Mouse (Mus musculus) mouse embryonic stem cell (cell line): ENCODE results near the gene Ssbp3.

Experiments
- in situ Hi-C, 2 experiments: fragments of 300-500 bp; cut with MboI; formaldehyde crosslinking; loops; 1 replicate in 1 of 2; 3 replicates in 1 of 2; pipeline ENCODE4 v1.14.3; 2019 to 2020; ENCODE audit warnings: low sequenced_read_pairs in 2 of 2, low pct_unique_long_range_greater_than_20kb in 1 of 2, mixed read lengths in 1 of 2; ENCODE audit not compliant: unreplicated experiment in 1 of 2

Gene Ssbp3

DNA sequence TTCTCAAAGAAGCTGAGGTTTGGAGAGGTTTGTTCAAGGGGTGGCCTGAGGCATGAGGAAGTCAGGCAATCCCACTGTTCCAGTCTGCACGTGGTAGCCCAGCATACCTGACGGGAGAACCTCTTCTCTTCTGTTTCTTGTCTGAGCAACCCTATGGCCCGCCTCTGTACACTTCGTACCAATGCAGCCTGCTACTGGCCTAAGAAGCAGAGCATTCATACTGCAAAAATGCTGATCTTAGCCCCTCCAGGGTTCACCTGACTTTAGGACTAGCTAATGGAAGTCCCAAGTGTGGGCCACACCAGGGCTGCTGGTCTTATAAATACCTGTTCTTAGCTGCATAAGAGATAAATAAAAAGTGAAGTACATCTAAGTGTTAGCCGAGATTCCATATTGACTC, 147.8 kb downstream of the Ssbp3 start:
- in situ Hi-C loops = no loop called here

- in situ Hi-C loops = no loop called here
These were observed 148.3 kb downstream of the Ssbp3 start for GRCm38 (mm10) chr4:107058781-107059180.

DNA sequence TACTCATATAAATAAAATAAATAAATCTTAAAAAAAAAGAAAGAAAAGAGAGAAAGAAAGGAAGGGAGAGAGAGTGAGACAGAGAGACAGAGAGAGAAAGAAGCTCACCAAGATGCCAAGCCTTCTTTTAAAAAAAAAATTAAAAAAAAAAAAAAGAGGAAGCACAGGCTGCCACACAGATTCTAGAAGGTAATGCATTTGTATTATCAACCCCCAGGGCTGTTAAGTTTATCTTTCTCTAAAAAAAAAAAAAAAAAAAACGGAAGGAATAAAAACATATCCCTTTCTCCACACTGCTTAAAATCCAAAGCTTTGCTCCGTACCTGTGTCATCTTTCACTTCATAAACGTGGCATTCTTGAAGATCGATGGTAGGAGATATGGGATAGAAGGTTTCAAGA, 151.1 kb downstream of the Ssbp3 start:
- in situ Hi-C loops = no loop called here

DNA sequence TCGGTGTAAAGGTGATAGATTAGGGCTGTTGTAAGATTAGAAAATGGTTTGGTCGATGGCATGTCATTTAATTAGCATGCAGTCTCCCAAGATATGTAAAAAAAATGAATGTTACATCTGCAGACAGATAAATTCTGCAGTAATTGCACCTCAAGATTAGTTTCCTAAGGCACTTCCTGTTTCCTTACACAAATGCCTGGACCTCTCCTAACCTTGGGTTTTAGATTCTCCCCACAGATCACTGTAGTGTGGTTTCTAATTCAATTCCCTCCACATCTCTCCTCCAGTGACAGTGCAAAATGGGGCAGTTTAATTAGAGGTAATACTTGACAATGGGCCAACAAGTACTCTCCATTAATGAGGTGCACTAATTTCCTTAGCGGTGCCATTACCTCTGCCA, 152.7 kb downstream of the Ssbp3 start:
- in situ Hi-C loops = no loop called here

- in situ Hi-C loops = no loop called here
These were observed 154.0 kb downstream of the Ssbp3 start for GRCm38 (mm10) chr4:107064394-107065098.

DNA sequence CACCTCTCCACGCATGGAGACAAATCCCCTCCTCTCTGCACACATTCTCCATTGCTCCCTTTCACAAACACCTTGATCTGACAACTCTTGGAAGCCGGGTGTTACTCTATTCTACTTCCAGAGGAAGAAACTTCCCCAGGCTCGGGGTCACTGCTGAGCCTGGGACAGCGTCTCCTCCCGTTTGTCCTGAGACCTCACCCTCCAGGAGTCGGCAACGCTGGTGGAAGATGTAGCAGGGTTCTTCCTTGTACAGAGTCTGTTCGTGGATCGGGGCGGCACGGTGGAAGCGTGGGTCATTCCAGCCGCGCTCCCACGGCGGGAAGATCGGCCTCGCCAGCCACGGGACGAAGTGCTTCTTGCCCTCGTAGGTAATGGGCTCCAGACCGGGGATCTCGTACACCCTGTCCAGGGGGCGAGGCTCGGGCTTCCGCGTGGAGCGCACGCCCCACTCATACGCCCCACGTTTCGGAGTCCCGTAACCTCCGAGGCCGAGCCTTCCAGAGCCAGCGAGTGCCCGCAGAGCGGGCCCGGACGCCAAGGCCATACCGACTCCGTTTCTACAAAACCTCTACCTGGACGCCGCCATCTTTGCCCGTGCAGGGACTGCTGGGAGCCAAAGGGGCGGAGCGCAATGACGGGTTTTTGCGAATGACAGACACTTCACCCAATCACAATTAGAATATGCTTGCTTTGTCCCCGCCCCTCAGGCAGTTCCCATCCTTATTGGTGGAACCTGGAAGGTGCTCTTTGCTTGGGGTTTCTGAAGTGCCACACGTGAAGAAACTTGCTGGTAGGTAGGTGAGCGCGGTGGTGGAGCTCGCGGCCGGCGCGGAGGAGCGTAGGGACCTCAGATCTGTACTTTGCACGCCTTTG, 156.0 kb downstream of the Ssbp3 start, which contains the start of the genes Mrpl37 and Cyb5rl:
TSS of gene Mrpl37 (minus strand) at position 617 of the 873 bp plus-strand sequence.
TSS of gene Cyb5rl (plus strand) at position 737 of the 873 bp plus-strand sequence.
- in situ Hi-C loops = no loop called here

DNA sequence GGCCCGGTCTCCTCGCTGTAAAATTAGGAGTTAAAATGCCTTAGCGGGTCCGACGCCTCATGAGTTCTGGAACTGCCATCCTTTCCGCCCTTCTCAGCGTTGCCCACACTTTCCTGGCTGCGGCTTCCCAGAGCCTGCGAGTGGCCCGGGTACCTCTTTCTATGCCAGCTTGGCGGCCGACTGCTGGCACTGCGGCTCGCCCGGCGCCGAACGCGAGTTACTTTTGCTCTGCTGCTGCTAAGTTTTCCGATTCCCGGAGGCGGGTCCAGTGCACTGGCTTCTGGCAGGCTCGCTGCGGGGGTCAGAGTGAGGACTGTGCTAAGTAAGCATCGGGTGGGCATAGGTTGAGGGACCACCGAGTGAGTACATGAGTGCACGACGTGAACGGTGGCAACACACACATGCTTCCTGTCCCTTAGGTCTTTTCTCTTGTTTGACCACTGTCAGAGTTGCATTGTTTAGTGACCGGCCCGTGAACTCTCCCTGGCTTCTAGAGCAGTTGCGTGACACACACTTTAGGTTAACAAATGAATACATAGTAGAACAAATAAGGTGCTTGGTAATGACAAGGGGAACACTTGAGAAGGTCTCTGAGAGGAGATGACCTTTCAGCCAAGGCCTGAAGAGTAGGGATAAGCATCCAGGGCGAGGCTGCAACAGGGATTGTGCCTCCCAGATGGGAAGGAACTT, 156.8 kb downstream of the Ssbp3 start:
- in situ Hi-C loops = no loop called here

DNA sequence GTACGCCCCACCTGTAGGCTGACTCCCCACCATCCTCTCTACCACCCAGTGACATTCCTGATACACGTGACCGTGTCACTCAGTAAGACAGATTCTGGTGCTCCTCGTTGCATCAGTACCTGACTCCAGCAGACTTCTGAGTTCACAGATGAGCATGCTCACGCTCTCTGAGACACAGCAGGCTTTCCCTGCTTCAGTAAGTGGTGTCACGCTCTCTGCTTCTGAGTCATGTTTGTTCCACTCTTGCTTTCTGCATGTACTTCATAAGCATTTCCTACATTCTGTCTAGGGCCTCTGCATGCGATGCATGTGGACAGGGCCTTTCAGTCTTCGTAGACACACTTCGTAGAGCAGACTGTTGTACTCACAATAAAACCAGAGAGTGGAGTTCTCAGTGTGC, 161.8 kb downstream of the Ssbp3 start:
- in situ Hi-C loops = no loop called here

DNA sequence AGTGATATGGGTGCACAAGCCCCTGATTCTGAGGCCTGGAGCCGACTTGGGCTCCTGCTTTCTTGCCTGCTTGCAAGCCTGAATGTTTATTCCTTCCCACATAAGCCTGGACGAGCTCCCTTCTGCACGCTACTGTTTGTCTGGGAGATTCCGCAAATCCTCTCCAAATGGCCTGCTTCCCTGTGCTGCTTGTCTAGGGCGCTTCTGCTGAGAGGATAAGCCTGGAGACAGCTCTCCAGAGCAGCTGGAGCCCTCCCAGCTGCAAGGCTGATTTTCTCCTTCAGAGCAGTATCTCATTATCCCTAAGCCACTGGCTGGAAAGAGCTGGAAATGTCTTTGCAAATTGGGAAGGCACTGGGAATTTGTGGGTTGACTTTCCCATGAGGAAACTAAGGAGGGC, 165.0 kb downstream of the Ssbp3 start:
- in situ Hi-C loops = no loop called here

DNA sequence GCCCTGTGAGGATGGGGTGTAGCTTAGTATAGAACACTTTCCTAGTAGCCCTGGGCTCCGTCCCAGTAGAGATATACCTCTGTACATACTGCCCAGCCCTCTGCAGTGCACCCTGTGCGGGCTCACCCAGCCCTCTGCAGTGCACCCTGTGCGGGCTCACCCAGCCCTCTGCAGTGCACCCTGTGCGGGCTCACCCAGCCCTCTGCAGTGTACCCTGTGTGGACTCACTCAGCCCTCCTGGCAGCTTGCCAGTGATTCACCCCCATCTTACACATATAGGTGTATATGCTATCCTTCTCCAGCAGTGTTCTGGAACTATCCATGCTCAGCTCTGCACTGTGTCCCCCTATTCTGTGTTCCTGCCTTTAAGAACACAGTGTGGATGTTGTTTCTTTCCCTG, 168.4 kb downstream of the Ssbp3 start:
- in situ Hi-C loops = no loop called here

GRCm38 (mm10) chr4:107079716-107080115, 169.2 kb downstream of the Ssbp3 start:
- in situ Hi-C loops = no loop called here

DNA sequence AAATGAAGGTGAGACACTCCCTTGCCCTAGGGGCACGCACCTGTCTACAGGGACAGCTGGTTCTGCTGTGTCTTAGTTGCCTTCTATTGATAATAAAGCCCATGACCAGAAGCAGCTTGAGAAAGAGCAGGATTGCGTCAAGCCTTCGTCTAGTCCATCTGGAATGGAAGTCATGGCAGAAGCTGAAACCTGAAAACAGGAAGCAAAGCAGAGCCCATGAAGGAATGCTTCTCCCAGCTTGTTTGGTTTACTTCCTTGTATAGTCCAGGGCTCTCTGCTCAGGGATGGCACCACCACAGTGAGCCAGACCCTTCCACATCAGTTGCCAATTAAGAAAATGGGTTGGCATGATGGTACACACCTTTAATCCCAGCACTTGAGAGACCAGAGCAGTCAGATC, 171.7 kb downstream of the Ssbp3 start:
- in situ Hi-C loops = no loop called here

- in situ Hi-C loops = no loop called here
These were observed 172.6 kb downstream of the Ssbp3 start for GRCm38 (mm10) chr4:107083126-107083525.

DNA sequence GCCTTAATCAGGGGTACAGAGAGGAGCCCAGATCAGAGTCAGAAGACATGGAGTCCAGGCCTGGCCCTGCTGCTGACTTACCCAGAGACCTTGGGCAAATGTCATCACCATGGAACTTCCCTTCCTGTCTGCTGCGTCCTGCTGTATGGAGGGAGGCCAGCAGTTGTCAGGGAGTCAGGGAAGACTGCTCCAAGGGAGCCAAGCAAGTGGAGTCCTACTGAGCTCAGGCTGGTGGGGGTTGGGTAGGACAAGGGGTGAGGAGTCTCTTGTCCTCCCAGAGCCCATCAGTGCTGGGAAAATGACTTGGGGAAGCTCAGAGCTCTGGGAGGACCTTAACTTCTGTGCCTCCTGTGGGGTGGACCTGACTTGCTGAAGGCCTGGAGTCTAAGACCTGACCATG, 173.8 kb downstream of the Ssbp3 start:
- in situ Hi-C loops = no loop called here

DNA sequence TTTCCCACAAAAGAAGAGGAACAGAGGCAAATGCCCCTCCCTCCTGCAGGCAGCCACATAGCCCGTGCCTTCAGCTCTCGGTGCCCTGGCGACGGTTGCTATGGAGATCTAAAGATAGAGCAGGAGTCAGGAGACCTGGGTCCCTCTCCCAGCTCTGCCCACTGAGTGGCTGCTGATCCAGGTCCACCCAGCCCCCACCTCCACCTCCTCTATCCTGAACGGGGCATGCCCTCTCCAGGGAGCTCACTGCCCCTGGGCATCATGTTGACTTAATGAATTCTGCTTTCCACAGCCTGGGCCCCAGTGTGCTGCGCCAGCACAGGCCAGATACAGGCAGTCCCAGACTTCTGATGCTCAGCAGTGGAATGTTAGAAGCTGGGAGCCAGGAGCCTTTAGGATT, 174.4 kb downstream of the Ssbp3 start:
- in situ Hi-C loops = no loop called here

GRCm38 (mm10) chr4:107091696-107092095, 181.2 kb downstream of the Ssbp3 start:
- in situ Hi-C loops = no loop called here

- in situ Hi-C loops = no loop called here
These were observed 184.1 kb downstream of the Ssbp3 start for GRCm38 (mm10) chr4:107094484-107095187.

DNA sequence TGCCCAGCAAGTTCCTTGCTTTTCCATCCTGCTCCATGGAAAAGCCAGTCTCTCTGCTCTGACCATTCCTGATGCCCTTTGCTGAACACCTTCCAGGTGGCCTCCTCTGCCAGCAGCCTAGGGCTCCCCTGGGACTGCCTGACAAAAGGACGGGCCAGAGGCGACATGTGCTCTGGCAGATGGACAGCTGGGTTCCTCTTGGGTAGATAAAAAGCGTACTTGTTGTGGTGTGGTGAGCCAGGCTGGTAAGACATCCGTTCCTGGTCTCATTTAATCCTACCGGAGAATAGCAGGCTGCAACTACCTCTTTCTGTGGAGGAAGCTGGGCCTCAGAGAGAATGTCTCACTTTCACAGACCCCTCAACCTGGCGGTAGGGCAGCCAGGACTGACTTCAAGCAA, 185.5 kb downstream of the Ssbp3 start:
- in situ Hi-C loops = no loop called here
